Comparison of ENCODE assay signal across 10 mouse cellular contexts in the genomic region with DNA sequence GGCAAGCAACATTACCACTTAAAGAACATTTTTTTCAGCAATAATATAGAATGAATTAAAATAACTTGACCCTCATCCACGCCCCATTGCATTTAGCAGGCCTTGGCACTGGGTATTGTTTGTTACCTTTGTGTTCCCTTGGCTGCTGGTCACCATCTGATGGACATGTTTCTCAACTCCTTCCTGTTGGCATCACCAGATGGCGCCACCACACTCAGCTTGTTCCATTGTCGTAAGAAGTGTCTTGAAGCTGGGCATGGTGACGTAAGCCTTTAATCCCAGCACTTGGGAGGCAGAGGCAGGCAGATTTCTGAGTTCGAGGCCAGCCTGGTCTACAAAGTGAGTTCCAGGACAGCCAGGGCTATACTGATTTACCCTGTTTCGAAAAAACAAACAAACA. TPM values are rescaled to one million over a fixed set of nuclear protein-coding genes. Genes with fewer than 3 reads are reported as not detected.
DNase-seq lines count a peak whose midpoint lies in the region; TF ChIP-seq lines count a peak whose summit lies in the region.
"Had no signal": no experiment of that assay in that cellular context is flagged by ENCODE, and none has a peak within 500 bp of the region (broad histone marks: within the 10 kb centered on the region; RNA-seq: fewer than 3 reads in every experiment).

No protein-coding gene starts in this region.

- no peak overlapping the region for H3K4me3 ChIP-seq in lung, adult 2 months (replicated peaks; ENCODE audit: extremely low read depth, low read depth, low read length)
- no peak overlapping the region for H3K4me3 ChIP-seq in thymus, adult 2 months (ENCODE audit: control insufficient read depth, insufficient read depth, low read length)

- no peak for TF ChIP-seq POLR2A in lung, adult 2 months (IDR thresholded peaks at IDR 0.05; ENCODE audit: borderline replicate concordance, extremely low read depth, low read depth, low read length)
- TF ChIP-seq POLR2A in thymus, adult 2 months (IDR thresholded peaks at IDR 0.05; ENCODE audit: control insufficient read depth, extremely low read depth, insufficient read depth, low read length, poor library complexity) = no peak

- WGBS in lung, adult 2 months = 66% methylated on average over 6 of the region's 6 CpGs
- WGBS in thymus, adult 2 months = 76% methylated on average over 6 of the region's 6 CpGs

- H3K36me3 ChIP-seq in thymus, adult 2 months (ENCODE audit: control insufficient read depth, insufficient read depth, low read length) = no peaks in the 10 kb centered on the region

- peak; percentile 43 for TF ChIP-seq CTCF in lung, adult 2 months (IDR thresholded peaks at IDR 0.05; ENCODE audit: insufficient read depth, low read length)
- TF ChIP-seq CTCF in thymus, adult 2 months (IDR thresholded peaks at IDR 0.05; ENCODE audit: borderline replicate concordance, control insufficient read depth, extremely low read depth, insufficient read depth, low read length, poor library complexity) = no peak

- H3K27ac ChIP-seq in thymus, adult 2 months (ENCODE audit: control insufficient read depth, insufficient read depth, low read length) = no peak overlapping the region
- H3K27ac ChIP-seq: macrophage had no signal

- peak; percentile 13 to 32 for DNase-seq in cerebellum, postnatal 14 days
- DNase-seq in cerebellum, postnatal 4 days (ENCODE audit: low spot score in 2 of 2) = no peak
- DNase-seq in lung, adult 2 months = no peak
- no peak for DNase-seq in lung, postnatal 25 days (ENCODE audit: low spot score)
- peak; percentile 39 for DNase-seq in embryo, embryonic 10.5 days (ENCODE audit: low spot score)
- DNase-seq in retina, embryonic 14.5 days (ENCODE audit: low spot score) = peak; percentile 32
- DNase-seq in gastrocnemius, postnatal 10 days = no peak
- DNase-seq in thymus, adult 2 months = no peak

- no peaks in the 10 kb centered on the region; the same call in 1 of the 2 replicates for H3K4me1 ChIP-seq in lung, adult 2 months (ENCODE audit: control insufficient read depth, insufficient read depth, low read length)
- no peaks in the 10 kb centered on the region for H3K4me1 ChIP-seq in thymus, adult 2 months (replicated peaks; ENCODE audit: control insufficient read depth, insufficient read depth, low read length)

- no peaks in the 10 kb centered on the region for H3K27me3 ChIP-seq in thymus, adult 2 months (ENCODE audit: control insufficient read depth, insufficient read depth, low read length)

RNA-seq across cellular contexts. Expression of a gene that starts 24.3 kb away (rescaled TPM):
- not detected in 2 replicates for polyA plus RNA-seq in lung, adult 2 months (2012; rRNA removed)
- total RNA-seq in gastrocnemius, postnatal 10 days (2021) = not detected
- not detected in 2 replicates for polyA plus RNA-seq in thymus, adult 2 months (2012; rRNA removed)
- polyA plus RNA-seq: heart, embryonic 14.5 days; macrophage had no signal

RNA-seq across cellular contexts. Expression of a gene that starts 24.4 kb away (rescaled TPM):
- polyA plus RNA-seq in lung, adult 2 months (2012; rRNA removed) = 0.04 and 0.09 TPM in 2 replicates
- under 1 TPM in 1 of 2 experiments, not detected in 1; 0.09 TPM for total RNA-seq in gastrocnemius, postnatal 10 days (2021)
- polyA plus RNA-seq in thymus, adult 2 months (2012; rRNA removed) = 0.03 and 0.14 TPM in 2 replicates
- polyA plus RNA-seq: heart, embryonic 14.5 days; macrophage had no signal

RNA-seq across cellular contexts. Expression of a gene that starts 40.9 kb away (rescaled TPM):
- not detected in 2 replicates for polyA plus RNA-seq in lung, adult 2 months (2012; rRNA removed)
- total RNA-seq in gastrocnemius, postnatal 10 days (2021) = not detected
- polyA plus RNA-seq in thymus, adult 2 months (2012; rRNA removed) = 0.32 TPM in 1 of 2 replicates, not detected in the other
- polyA plus RNA-seq: heart, embryonic 14.5 days; macrophage had no signal

RNA-seq across cellular contexts. Expression of a gene that starts 49.2 kb away (rescaled TPM):
- polyA plus RNA-seq in lung, adult 2 months (2012; rRNA removed) = 0.17 TPM in 1 of 2 replicates, not detected in the other
- total RNA-seq in gastrocnemius, postnatal 10 days (2021) = under 1 TPM in 1 of 2 experiments, not detected in 1; 0.56 TPM
- 0.14 and 0.20 TPM in 2 replicates for polyA plus RNA-seq in thymus, adult 2 months (2012; rRNA removed)

Comparison
In these comparisons a context has a peak if more than half of its experiments do, and no peak if none do; other contexts are left out.
1. DNase-seq: peak in cerebellum, postnatal 14 days (2 of 2), embryo, embryonic 10.5 days (single experiment) and retina, embryonic 14.5 days (single experiment); none in cerebellum, postnatal 4 days (0 of 2), lung, adult 2 months (single experiment), lung, postnatal 25 days (single experiment), gastrocnemius, postnatal 10 days (single experiment) and thymus, adult 2 months (single experiment).